Mouse (Mus musculus) lung, postnatal 0 days (tissue): ENCODE results near the gene Slc37a1. TPM values are rescaled to one million over a fixed set of nuclear protein-coding genes. Genes with fewer than 3 reads are reported as not detected.

Experiments
- ATAC-seq: fragments of 200-750 bp; cut with Nextera tagmentation; 2 replicates; pipeline ENCODE4 v1.8.0; 2017; ENCODE audit warnings: moderate library complexity
- DNase-seq: peaks from one replicate; pipeline ENCODE4 v3.0.0-alpha.2; 2016; ENCODE audit warnings: low spot score
- H3K27ac ChIP-seq: fragments of 300-500 bp; sonication (generic); 2 replicates; pipeline ENCODE4 v1.5.1; 2014; ENCODE audit warnings: antibody characterized with exemption, mild to moderate bottlenecking, low read length, mixed read lengths
- H3K27me3 ChIP-seq: fragments of 300-500 bp; sonication (generic); replicated peaks from 2 replicates; pipeline ENCODE4 v1.6.1; 2014; ENCODE audit warnings: low read length, mixed read lengths; ENCODE audit not compliant: insufficient read depth
- H3K36me3 ChIP-seq: fragments of 300-500 bp; sonication (generic); 2 replicates; pipeline ENCODE4 v1.6.1; 2014; ENCODE audit warnings: low read length, mixed read lengths; ENCODE audit not compliant: insufficient read depth
- H3K4me1 ChIP-seq: fragments of 300-500 bp; sonication (generic); 2 replicates; pipeline ENCODE4 v1.6.1; 2014; ENCODE audit warnings: antibody characterized with exemption, low read depth, low read length, mixed read lengths; ENCODE audit not compliant: insufficient read depth
- H3K4me2 ChIP-seq: fragments of 300-500 bp; sonication (generic); replicated peaks from 2 replicates; pipeline ENCODE4 v1.6.1; 2014; ENCODE audit warnings: low read depth, mild to moderate bottlenecking, low read length, moderate library complexity, mixed read lengths
- H3K4me3 ChIP-seq: fragments of 300-500 bp; sonication (generic); 2 replicates; pipeline ENCODE4 v1.5.1; 2014; ENCODE audit warnings: low read depth, low read length
- H3K9ac ChIP-seq: fragments of 300-500 bp; sonication (generic); replicated peaks from 2 replicates; pipeline ENCODE4 v1.6.1; 2014; ENCODE audit warnings: low read depth, mild to moderate bottlenecking
- H3K9me3 ChIP-seq: fragments of 300-500 bp; sonication (generic); 2 replicates; pipeline ENCODE4 v1.6.1; 2016; ENCODE audit warnings: low read length, mixed read lengths
- CTCF ChIP-seq: IDR thresholded peaks from 2 replicates; pipeline ENCODE4 v1.5.1; 2016; ENCODE audit warnings: antibody characterized with exemption, mild to moderate bottlenecking
- EP300 ChIP-seq: IDR thresholded peaks from 2 replicates; pipeline ENCODE4 v1.6.1; 2016; ENCODE audit warnings: antibody characterized with exemption, mild to moderate bottlenecking, control low read depth
- WGBS: fragments of 180-500 bp; shearing (Covaris S2); extraction: QIAGEN DNeasy Blood & Tissue Kit; methylation state at CpG from one replicate; pipeline ENCODE4 v1.1.7; 2014; 5-methylcytosine and 5-hydroxymethylcytosine counted together
- polyA plus RNA-seq: library from polyadenylated mRNA; unstranded; fragments of >200 nt; fragmentation: Nextera tagmentation; extraction: Ambion mirVana; gene quantifications from 2 replicates; pipeline ENCODE4 v1.2.1, GENCODE M21; 2015

Slc37a1 gene
- polyA plus RNA-seq, 1 experiment from 2014 or later: 33.9 TPM

GRCm38 (mm10) chr17:31272416-31273165 is 14.0 kb upstream of the Slc37a1 start:
- 82% methylated on average over 9 of the region's 9 CpGs for WGBS

GRCm38 (mm10) chr17:31273631-31274030 is 13.0 kb upstream of the Slc37a1 start:
- ATAC-seq: no peak
- Histone ChIP-seq H3K27ac (no peak overlapping the region), H3K4me1 (peaks cover 6% of the 10 kb centered on the region; the same call in 1 of the 2 replicates), H3K36me3 (no peaks in the 10 kb centered on the region), H3K9me3 (no peaks in the 10 kb centered on the region), H3K4me2 (no peak overlapping the region), H3K27me3 (no peaks in the 10 kb centered on the region), H3K4me3 (no peak overlapping the region), H3K9ac (no peak overlapping the region)
- 83% methylated on average over 8 of the region's 8 CpGs for WGBS
- TF ChIP-seq EP300 (no peak), CTCF (no peak)
- DNase-seq: no peak

More at GRCm38 (mm10) chr17:31272416-31273165, 14.0 kb upstream of the Slc37a1 start:
- Histone ChIP-seq H3K4me2 (no peak overlapping the region), H3K9ac (no peak overlapping the region), H3K27ac (no peak overlapping the region), H3K9me3 (no peaks in the 10 kb centered on the region), H3K36me3 (no peaks in the 10 kb centered on the region), H3K27me3 (no peaks in the 10 kb centered on the region), H3K4me1 (peaks cover 6% of the 10 kb centered on the region; the same call in 1 of the 2 replicates), H3K4me3 (no peak overlapping the region)
- TF ChIP-seq EP300: no peak
- TF ChIP-seq CTCF: no peak
- DNase-seq (no peak), ATAC-seq (no peak)

GRCm38 (mm10) chr17:31275181-31275580 is 11.4 kb upstream of the Slc37a1 start:
- WGBS: 48% methylated on average over 6 of the region's 6 CpGs
- peaks cover 6% of the 10 kb centered on the region; the same call in 1 of the 2 replicates for H3K4me1 ChIP-seq
- no peak overlapping the region for H3K27ac ChIP-seq
- H3K27me3 ChIP-seq: no peaks in the 10 kb centered on the region
- DNase-seq (no peak), ATAC-seq (no peak)
- no peak overlapping the region for H3K9ac ChIP-seq
- H3K4me2 ChIP-seq: no peak overlapping the region
- no peaks in the 10 kb centered on the region for H3K36me3 ChIP-seq
- no peaks in the 10 kb centered on the region for H3K9me3 ChIP-seq
- no peak for TF ChIP-seq CTCF
- no peak for TF ChIP-seq EP300
- H3K4me3 ChIP-seq: no peak overlapping the region

- 34% methylated on average over 9 of the region's 9 CpGs for WGBS
- Histone ChIP-seq H3K27me3 (no peaks in the 10 kb centered on the region), H3K9me3 (no peaks in the 10 kb centered on the region), H3K9ac (no peak overlapping the region), H3K27ac (peak overlapping the region; percentile 47; the same call in 1 of the 2 replicates), H3K4me2 (peak overlapping the region; percentile 71), H3K36me3 (no peaks in the 10 kb centered on the region), H3K4me1 (peaks cover 6% of the 10 kb centered on the region; the same call in 1 of the 2 replicates), H3K4me3 (peak overlapping the region; percentile 39)
- ATAC-seq (peak; percentile 28), DNase-seq (no peak)
- TF ChIP-seq CTCF (no peak), EP300 (no peak)
Observed at GRCm38 (mm10) chr17:31276207-31276921, 10.2 kb upstream of the Slc37a1 start.

GRCm38 (mm10) chr17:31276922-31277918 is 9.4 kb upstream of the Slc37a1 start, which contains the start of gene Rsph1:
Rsph1 (minus strand) TSS chr17:31277383.
- TF ChIP-seq CTCF (no peak), EP300 (no peak)
- peak within 1 kb of the TSS; percentile 71 for H3K4me2 ChIP-seq
- H3K27me3 ChIP-seq: no peaks in the 10 kb centered on the region
- no peaks in the 10 kb centered on the region for H3K9me3 ChIP-seq
- no peak within 1 kb of the TSS for H3K9ac ChIP-seq
- H3K4me1 ChIP-seq: peaks cover 6% of the 10 kb centered on the region; the same call in 1 of the 2 replicates
- no peaks in the 10 kb centered on the region for H3K36me3 ChIP-seq
- peak within 1 kb of the TSS; percentile 39 for H3K4me3 ChIP-seq
- peak; percentile 94 for ATAC-seq
- WGBS: 11% methylated on average over 44 of the region's 44 CpGs
- H3K27ac ChIP-seq: peak within 1 kb of the TSS; percentile 47; the same call in 1 of the 2 replicates
- peak; percentile 94 for DNase-seq
